Mouse (Mus musculus) ES-E14 (cell line): Measurements from ENCODE around the gene Marc2.

Source experiments
- MAFK ChIP-seq: IDR thresholded peaks from 2 replicates; pipeline ENCODE4 v1.6.1; 2014; ENCODE audit warnings: mild to moderate bottlenecking, low read depth, low read length, inconsistent platforms; ENCODE audit not compliant: insufficient read depth
- ZC3H11A ChIP-seq: IDR thresholded peaks from 2 replicates; pipeline ENCODE4 v1.6.1; 2012; ENCODE audit warnings: low read depth, mild to moderate bottlenecking, inconsistent platforms, low read length, borderline replicate concordance
- ZNF384 ChIP-seq: IDR thresholded peaks from 2 replicates; pipeline ENCODE4 v1.6.1; 2012; ENCODE audit warnings: low read depth, low read length, inconsistent platforms

GRCm38 (mm10) chr1:184833499-184833898 lies 12.8 kb downstream of the Marc2 start:
- TF ChIP-seq ZNF384 = no peak
- no peak for TF ChIP-seq MAFK
- TF ChIP-seq ZC3H11A = no peak
